Mouse (Mus musculus) heart, embryonic 12.5 days (tissue): ENCODE results near the gene Zdhhc5. TPM values are rescaled to one million over a fixed set of nuclear protein-coding genes. Genes with fewer than 3 reads are reported as not detected.

ENCODE experiments used
- ATAC-seq: fragments of 200-750 bp; cut with Nextera tagmentation; 2 replicates; pipeline ENCODE4 v1.8.0; 2017; ENCODE audit warnings: moderate TSS enrichment, moderate library complexity; ENCODE audit not compliant: insufficient number of reproducible peaks, low FRiP score
- H3K27ac ChIP-seq: fragments of 300-500 bp; sonication (generic); 2 replicates; pipeline ENCODE4 v1.5.1; 2016; ENCODE audit warnings: mild to moderate bottlenecking, moderate library complexity; ENCODE audit not compliant: poor library complexity, severe bottlenecking
- H3K27me3 ChIP-seq: fragments of 300-500 bp; sonication (generic); replicated peaks from 2 replicates; pipeline ENCODE4 v1.6.1; 2016; ENCODE audit warnings: mild to moderate bottlenecking, moderate library complexity
- H3K36me3 ChIP-seq: fragments of 300-500 bp; sonication (generic); 2 replicates; pipeline ENCODE4 v1.6.1; 2016; ENCODE audit warnings: mild to moderate bottlenecking, moderate library complexity
- H3K4me1 ChIP-seq: fragments of 300-500 bp; sonication (generic); replicated peaks from 2 replicates; pipeline ENCODE4 v1.6.1; 2016; ENCODE audit warnings: mild to moderate bottlenecking
- H3K4me2 ChIP-seq: fragments of 300-500 bp; sonication (generic); 2 replicates; pipeline ENCODE4 v1.6.1; 2016; ENCODE audit warnings: mild to moderate bottlenecking, moderate library complexity
- H3K4me3 ChIP-seq: fragments of 300-500 bp; sonication (generic); 2 replicates; pipeline ENCODE4 v1.5.1; 2016; ENCODE audit warnings: mild to moderate bottlenecking
- H3K9ac ChIP-seq: fragments of 300-500 bp; sonication (generic); 2 replicates; pipeline ENCODE4 v1.6.1; 2016; ENCODE audit warnings: mild to moderate bottlenecking, moderate library complexity
- H3K9me3 ChIP-seq: fragments of 300-500 bp; sonication (generic); replicated peaks from 2 replicates; pipeline ENCODE4 v1.6.1; 2016; ENCODE audit warnings: mild to moderate bottlenecking, moderate library complexity
- WGBS: fragments of 180-500 bp; shearing (Covaris S2); methylation state at CpG from one replicate; pipeline ENCODE4 v1.1.7; 2016; 5-methylcytosine and 5-hydroxymethylcytosine counted together
- polyA plus RNA-seq: library from polyadenylated mRNA; unstranded; fragments of >200 nt; fragmentation: Nextera tagmentation; extraction: Ambion mirVana; gene quantifications from 2 replicates; pipeline ENCODE4 v1.2.1, GENCODE M21; 2016

Zdhhc5 gene
- 35.4 and 38.9 TPM in 2 replicates for polyA plus RNA-seq

GRCm38 (mm10) chr2:84714811-84715561 lies at the start of gene Zdhhc5:
Gene Zdhhc5 (minus strand): TSS chr2:84715180.
- peak within 1 kb of the TSS; percentile 92 for H3K4me2 ChIP-seq
- no peaks in the 10 kb centered on the region for H3K27me3 ChIP-seq
- H3K4me1 ChIP-seq = peaks cover 23% of the 10 kb centered on the region
- H3K9ac ChIP-seq = peak within 1 kb of the TSS; percentile 94
- H3K4me3 ChIP-seq = peak within 1 kb of the TSS; percentile 76
- H3K36me3 ChIP-seq = peaks cover 10% of the 10 kb centered on the region
- WGBS = under 1% methylated on average over 99 of the region's 107 CpGs
- peak within 1 kb of the TSS; percentile 96 for H3K27ac ChIP-seq
- no peaks in the 10 kb centered on the region for H3K9me3 ChIP-seq
- peak; percentile 93 for ATAC-seq

- 61% methylated on average over 1 of the region's 1 CpGs for whole genome bisulfite sequencing
- Histone ChIP-seq H3K9ac (no peak overlapping the region), H3K27me3 (no peaks in the 10 kb centered on the region), H3K4me1 (no peaks in the 10 kb centered on the region), H3K9me3 (peaks cover 4% of the 10 kb centered on the region; the same call in 1 of the 2 replicates), H3K36me3 (0 out of 2 replicates have a peak, but pooled peaks cover 3% of the 10 kb centered on the region), H3K4me2 (no peak overlapping the region), H3K27ac (no peak overlapping the region), H3K4me3 (no peak overlapping the region)
- ATAC-seq = no peak
Measured at GRCm38 (mm10) chr2:84762818-84763217, 47.8 kb upstream of the Zdhhc5 start.

GRCm38 (mm10) chr2:84762295-84762694 lies 47.3 kb upstream of the Zdhhc5 start:
- Histone ChIP-seq H3K27ac (no peak overlapping the region), H3K27me3 (no peaks in the 10 kb centered on the region)
- 54% methylated on average over 4 of the region's 4 CpGs for WGBS

GRCm38 (mm10) chr2:84761840-84762239 lies 46.9 kb upstream of the Zdhhc5 start:
- no peak for ATAC-seq
- H3K9ac ChIP-seq = no peak overlapping the region
- H3K27me3 ChIP-seq = no peaks in the 10 kb centered on the region
- no peak overlapping the region for H3K4me3 ChIP-seq
- no peaks in the 10 kb centered on the region for H3K4me1 ChIP-seq
- no peak overlapping the region for H3K27ac ChIP-seq
- no peak overlapping the region for H3K4me2 ChIP-seq
- H3K9me3 ChIP-seq = peaks cover 4% of the 10 kb centered on the region; the same call in 1 of the 2 replicates
- WGBS = 85% methylated on average over 1 of the region's 1 CpGs
- 0 out of 2 replicates have a peak, but pooled peaks cover 3% of the 10 kb centered on the region for H3K36me3 ChIP-seq

More at GRCm38 (mm10) chr2:84762295-84762694, 47.3 kb upstream of the Zdhhc5 start:
- Histone ChIP-seq H3K4me2 (no peak overlapping the region), H3K4me1 (no peaks in the 10 kb centered on the region), H3K9me3 (peaks cover 4% of the 10 kb centered on the region; the same call in 1 of the 2 replicates), H3K36me3 (0 out of 2 replicates have a peak, but pooled peaks cover 3% of the 10 kb centered on the region), H3K9ac (no peak overlapping the region), H3K4me3 (no peak overlapping the region)
- no peak for ATAC-seq

GRCm38 (mm10) chr2:84761309-84761708 lies 46.3 kb upstream of the Zdhhc5 start:
- WGBS = 67% methylated on average over 3 of the region's 3 CpGs

GRCm38 (mm10) chr2:84760777-84761176 lies 45.8 kb upstream of the Zdhhc5 start:
- WGBS = 70% methylated on average over 8 of the region's 8 CpGs
- no peak for ATAC-seq

More at GRCm38 (mm10) chr2:84761309-84761708, 46.3 kb upstream of the Zdhhc5 start:
- Histone ChIP-seq H3K9ac (no peak overlapping the region), H3K36me3 (0 out of 2 replicates have a peak, but pooled peaks cover 3% of the 10 kb centered on the region), H3K4me1 (no peaks in the 10 kb centered on the region), H3K27ac (no peak overlapping the region), H3K4me3 (no peak overlapping the region), H3K9me3 (peaks cover 4% of the 10 kb centered on the region; the same call in 1 of the 2 replicates), H3K4me2 (no peak overlapping the region), H3K27me3 (no peaks in the 10 kb centered on the region)
- ATAC-seq = no peak

GRCm38 (mm10) chr2:84758542-84759127 lies 43.7 kb upstream of the Zdhhc5 start:
- Histone ChIP-seq H3K4me2 (no peak overlapping the region), H3K9me3 (no peaks in the 10 kb centered on the region), H3K27me3 (no peaks in the 10 kb centered on the region), H3K9ac (no peak overlapping the region), H3K36me3 (no peaks in the 10 kb centered on the region), H3K4me1 (no peaks in the 10 kb centered on the region), H3K27ac (no peak overlapping the region), H3K4me3 (no peak overlapping the region)
- 2% methylated on average over 2 of the region's 2 CpGs for WGBS
- ATAC-seq = peak; percentile 25; the same call in 1 of the 2 replicates

More at GRCm38 (mm10) chr2:84760777-84761176, 45.8 kb upstream of the Zdhhc5 start:
- no peaks in the 10 kb centered on the region for H3K27me3 ChIP-seq
- H3K9ac ChIP-seq = no peak overlapping the region
- no peak overlapping the region for H3K4me2 ChIP-seq
- 0 out of 2 replicates have a peak, but pooled peaks cover 3% of the 10 kb centered on the region for H3K36me3 ChIP-seq
- H3K4me3 ChIP-seq = no peak overlapping the region
- peaks cover 4% of the 10 kb centered on the region; the same call in 1 of the 2 replicates for H3K9me3 ChIP-seq
- no peak overlapping the region for H3K27ac ChIP-seq
- H3K4me1 ChIP-seq = no peaks in the 10 kb centered on the region

- no peaks in the 10 kb centered on the region for H3K4me1 ChIP-seq
- H3K4me2 ChIP-seq = no peak overlapping the region
- no peak overlapping the region for H3K27ac ChIP-seq
- H3K9ac ChIP-seq = no peak overlapping the region
- H3K36me3 ChIP-seq = no peaks in the 10 kb centered on the region
- H3K4me3 ChIP-seq = no peak overlapping the region
- WGBS = 54% methylated on average over 7 of the region's 7 CpGs
- ATAC-seq = no peak
- no peaks in the 10 kb centered on the region for H3K27me3 ChIP-seq
- no peaks in the 10 kb centered on the region for H3K9me3 ChIP-seq
Measured at GRCm38 (mm10) chr2:84757026-84757682, 42.2 kb upstream of the Zdhhc5 start.

GRCm38 (mm10) chr2:84756245-84756644 lies 41.3 kb upstream of the Zdhhc5 start:
- H3K4me2 ChIP-seq = no peak overlapping the region
- H3K36me3 ChIP-seq = no peaks in the 10 kb centered on the region
- H3K9me3 ChIP-seq = no peaks in the 10 kb centered on the region
- no peak overlapping the region for H3K4me3 ChIP-seq
- no peak for ATAC-seq
- no peaks in the 10 kb centered on the region for H3K27me3 ChIP-seq
- no peak overlapping the region for H3K9ac ChIP-seq
- H3K27ac ChIP-seq = no peak overlapping the region
- WGBS = 66% methylated on average over 5 of the region's 5 CpGs
- H3K4me1 ChIP-seq = no peaks in the 10 kb centered on the region

- Histone ChIP-seq H3K27ac (no peak overlapping the region), H3K4me3 (no peak overlapping the region), H3K9ac (no peak overlapping the region), H3K4me2 (no peak overlapping the region), H3K4me1 (no peaks in the 10 kb centered on the region), H3K36me3 (no peaks in the 10 kb centered on the region), H3K27me3 (no peaks in the 10 kb centered on the region), H3K9me3 (no peaks in the 10 kb centered on the region)
- no peak for ATAC-seq
- 71% methylated on average over 6 of the region's 6 CpGs for WGBS
Measured at GRCm38 (mm10) chr2:84750115-84750514, 35.1 kb upstream of the Zdhhc5 start.

GRCm38 (mm10) chr2:84744126-84744525 lies 29.1 kb upstream of the Zdhhc5 start:
- 2% methylated on average over 10 of the region's 10 CpGs for WGBS
- no peaks in the 10 kb centered on the region for H3K27me3 ChIP-seq

More at GRCm38 (mm10) chr2:84744126-84744525, 29.1 kb upstream of the Zdhhc5 start:
- H3K4me1 ChIP-seq = peaks cover 36% of the 10 kb centered on the region
- H3K9me3 ChIP-seq = no peaks in the 10 kb centered on the region
- H3K9ac ChIP-seq = peak overlapping the region; percentile 64
- H3K4me3 ChIP-seq = peak overlapping the region; percentile 93
- peak; percentile 49; the same call in 1 of the 2 replicates for ATAC-seq
- H3K36me3 ChIP-seq = peaks cover 13% of the 10 kb centered on the region
- H3K4me2 ChIP-seq = peak overlapping the region; percentile 86
- peak overlapping the region; percentile 100 for H3K27ac ChIP-seq
